8 mouse cellular contexts compared by ENCODE assay signal in genomic region chr2:167588774-167589577, GRCm38 (mm10). TPM values are rescaled to one million over a fixed set of nuclear protein-coding genes. Genes with fewer than 3 reads are reported as not detected.
DNase-seq lines count a peak whose midpoint lies in the region; ATAC-seq and TF ChIP-seq lines count a peak whose summit lies in the region.

No protein-coding gene starts in this region.

- H3K4me2 ChIP-seq in liver, embryonic 14.5 days (ENCODE audit: low read depth): peak overlapping the region; percentile 72

- no peak for TF ChIP-seq EP300 in liver, embryonic 14.5 days (IDR thresholded peaks at IDR 0.05; ENCODE audit: low read depth)

- peak; percentile 39 for DNase-seq in urinary bladder, postnatal 14 days (ENCODE audit: low spot score)
- no peak for DNase-seq in urinary bladder, postnatal 25 days (ENCODE audit: low spot score)
- DNase-seq in gastrocnemius, postnatal 14 days: peak; percentile 47
- peak; percentile 82 for DNase-seq in induced T-regulatory cell, adult 2 months (ENCODE audit: low read depth)
- peak; percentile 48 to 52 (median 48) for DNase-seq in liver, embryonic 14.5 days (ENCODE audit: low read depth in 3 of 3, low spot score in 3 of 3)
- no peak for DNase-seq in left cerebral cortex, adult 8-10 months (ENCODE audit: low spot score in 2 of 2)
- no peak for DNase-seq in cerebellum, postnatal 36 days

- H3K27me3 ChIP-seq in liver, embryonic 14.5 days (ENCODE audit: control insufficient read depth, insufficient read depth, low read length): no peaks in the 10 kb centered on the region

- intact Hi-C loops in gastrocnemius, postnatal 14 days (cut with DNase I; ENCODE audit: low total_unique reads): no loop called here

- no peaks in the 10 kb centered on the region for H3K9me3 ChIP-seq in liver, embryonic 14.5 days (ENCODE audit: control insufficient read depth, low read length)

- H3K4me3 ChIP-seq in liver, embryonic 14.5 days (ENCODE audit: insufficient read depth in 1 of 2, low read depth in 2 of 2, low read length in 2 of 2): peak overlapping the region; percentile 51 to 56

- peak overlapping the region; percentile 60 for H3K9ac ChIP-seq in liver, embryonic 14.5 days (replicated peaks)

- H3K36me3 ChIP-seq in liver, embryonic 14.5 days (replicated peaks; ENCODE audit: control insufficient read depth, insufficient read depth, low read depth): no peaks in the 10 kb centered on the region

- peak; percentile 14; the same call in 1 of the 2 replicates for TF ChIP-seq CTCF in liver, embryonic 14.5 days (IDR thresholded peaks at IDR 0.05; ENCODE audit: low read depth)

- peak; percentile 69 for ATAC-seq in liver, embryonic 14.5 days (ENCODE audit: insufficient read depth)
- peak; percentile 72 for ATAC-seq in neutrophil, adult 5-6 weeks (ENCODE audit: extremely low read depth, insufficient number of reproducible peaks, low FRiP score, poor library complexity, severe bottlenecking)

- peaks cover 0 to 7% of the 10 kb centered on the region in 2 experiments; a peak in 2 of 4 replicates for H3K4me1 ChIP-seq in liver, embryonic 14.5 days (replicated peaks; ENCODE audit: control insufficient read depth in 2 of 2, insufficient read depth in 2 of 2, low read length in 1 of 2)

- WGBS in liver, embryonic 14.5 days (ENCODE audit: insufficient replicate concordance): 4% methylated on average over 21 of the region's 21 CpGs

- no peak overlapping the region for H3K27ac ChIP-seq in liver, embryonic 14.5 days

RNA-seq across cellular contexts. Expression of gene Ube2v1, which starts 42.9 kb away (rescaled TPM):
- total RNA-seq in gastrocnemius, postnatal 14 days (2021): 100 to 1,000 TPM; 158 to 180 TPM
- 75.0 and 75.9 TPM in 2 replicates for polyA plus RNA-seq in liver, embryonic 14.5 days (2012; rRNA removed)
- 145 and 158 TPM in 2 replicates for polyA plus RNA-seq in liver, embryonic 14.5 days (2014; fragmentation: Nextera tagmentation; extraction: Ambion mirVana)
- 55.2 and 67.3 TPM in 2 replicates for total RNA-seq in neutrophil, adult 5-6 weeks (2017)
- 100 to 1,000 TPM; 257 to 274 (median 265) TPM for total RNA-seq in left cerebral cortex, adult 8-10 months (2022)

RNA-seq across cellular contexts. Expression of gene Snai1, which starts 51.0 kb away (rescaled TPM):
- 1 to 10 TPM; 3.2 to 3.5 TPM for total RNA-seq in gastrocnemius, postnatal 14 days (2021)
- 1.9 and 2.2 TPM in 2 replicates for polyA plus RNA-seq in liver, embryonic 14.5 days (2012; rRNA removed)
- polyA plus RNA-seq in liver, embryonic 14.5 days (2014; fragmentation: Nextera tagmentation; extraction: Ambion mirVana): 1.1 and 2.0 TPM in 2 replicates
- 2.9 and 3.1 TPM in 2 replicates for total RNA-seq in neutrophil, adult 5-6 weeks (2017)
- total RNA-seq in left cerebral cortex, adult 8-10 months (2022): under 1 TPM; 0.48 to 0.93 (median 0.70) TPM

Comparison
In these comparisons a context has a peak if more than half of its experiments do, and no peak if none do; other contexts are left out.
1. DNase-seq: peak in urinary bladder, postnatal 14 days (single experiment), gastrocnemius, postnatal 14 days (single experiment), induced T-regulatory cell, adult 2 months (single experiment) and liver, embryonic 14.5 days (3 of 3); none in urinary bladder, postnatal 25 days (single experiment), left cerebral cortex, adult 8-10 months (0 of 2) and cerebellum, postnatal 36 days (0 of 2).